Mouse (Mus musculus): ENCODE data around the gene Coa3. TPM values are rescaled to one million over a fixed set of nuclear protein-coding genes. Genes with fewer than 3 reads are reported as not detected.

Gene Coa3
- polyA plus RNA-seq, 1 experiment = 245 TPM

DNA sequence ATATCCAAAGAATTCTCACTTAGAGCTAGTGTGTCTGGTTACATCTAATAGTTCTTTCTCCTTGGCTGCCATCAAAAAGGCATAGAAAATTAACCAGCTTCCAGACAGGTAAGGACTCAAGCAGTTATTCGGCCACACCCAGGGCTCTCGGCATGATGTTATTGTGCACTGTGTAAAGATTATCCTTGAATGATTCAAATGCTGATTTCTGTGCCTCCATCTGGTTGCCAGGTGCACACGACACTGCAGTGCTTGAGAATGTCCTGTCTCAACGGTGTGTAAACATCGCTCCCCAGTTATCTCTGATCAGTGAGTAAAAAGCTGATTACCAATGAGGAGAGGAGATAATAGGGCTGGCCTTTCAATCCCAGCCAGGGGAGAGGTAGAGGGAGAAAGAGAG, 28.8 kb upstream of the Coa3 start:
- Histone ChIP-seq H3K27me3 (ENCODE audit: control insufficient read depth, insufficient read depth, low read length) (no peaks in the 10 kb centered on the region), H3K4me3 (ENCODE audit: control insufficient read depth, insufficient read depth, low read length) (no peak overlapping the region), H3K27ac (ENCODE audit: control insufficient read depth, insufficient read depth, low read length) (no peak overlapping the region), H3K36me3 (ENCODE audit: control insufficient read depth, insufficient read depth, low read length) (no peaks in the 10 kb centered on the region), H3K4me1 (replicated peaks; ENCODE audit: control insufficient read depth, insufficient read depth, low read length) (no peaks in the 10 kb centered on the region)
- TF ChIP-seq CTCF (IDR thresholded peaks at IDR 0.05; ENCODE audit: borderline replicate concordance, control insufficient read depth, extremely low read depth, insufficient read depth, low read length, poor library complexity) (no peak), POLR2A (IDR thresholded peaks at IDR 0.05; ENCODE audit: control insufficient read depth, extremely low read depth, insufficient read depth, low read length, poor library complexity) (no peak)
- no peak for DNase-seq
- whole genome bisulfite sequencing = 59% methylated on average over 5 of the region's 5 CpGs

DNA sequence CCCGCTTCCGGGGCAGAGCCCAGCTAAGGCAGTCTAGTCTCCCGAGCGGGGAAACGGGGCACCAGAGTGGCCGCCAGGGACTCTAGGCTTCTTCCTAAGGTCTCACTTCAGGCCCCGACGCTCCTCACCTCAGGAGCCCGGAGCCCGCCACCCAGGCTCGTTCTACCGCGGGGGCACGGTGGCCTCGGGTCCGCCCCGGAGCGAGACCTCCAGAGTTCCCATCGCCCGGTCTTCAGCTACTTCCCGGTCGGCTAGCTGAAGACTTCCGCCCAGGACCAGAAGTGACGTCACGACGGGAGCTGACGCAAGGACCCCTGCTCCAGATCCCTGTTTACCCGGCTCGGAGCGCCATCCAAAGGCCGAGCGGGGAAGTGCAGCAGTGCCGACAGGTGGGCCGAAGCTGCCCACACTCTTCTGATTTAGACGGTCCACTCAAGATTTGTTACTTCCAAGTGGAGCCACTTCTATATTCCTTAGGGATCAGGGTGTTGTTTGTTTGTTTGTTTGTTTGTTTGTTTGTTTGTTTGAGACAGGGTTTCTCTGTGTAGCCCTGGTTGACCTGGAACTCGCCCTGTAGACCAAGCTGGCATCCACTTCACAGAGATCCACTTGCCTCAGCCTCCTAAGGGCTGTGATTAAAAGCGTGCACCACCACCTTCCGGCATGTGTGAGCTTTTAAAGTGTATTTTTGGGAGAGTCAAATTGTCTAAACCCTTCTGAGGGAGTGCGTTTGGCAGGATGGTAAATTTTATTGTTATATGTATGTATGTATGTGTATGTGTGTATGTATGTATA, 23.3 kb upstream of the Coa3 start, which contains the start of gene Becn1:
Becn1 (minus strand) TSS at position 283 of the 795 bp plus-strand sequence.
- Histone ChIP-seq H3K4me3 (ENCODE audit: control insufficient read depth, insufficient read depth, low read length) (peak within 1 kb of the TSS; percentile 95), H3K27me3 (ENCODE audit: control insufficient read depth, insufficient read depth, low read length) (no peaks in the 10 kb centered on the region), H3K27ac (ENCODE audit: control insufficient read depth, insufficient read depth, low read length) (no peak within 1 kb of the TSS), H3K4me1 (replicated peaks; ENCODE audit: control insufficient read depth, insufficient read depth, low read length) (peaks cover 10% of the 10 kb centered on the region), H3K36me3 (ENCODE audit: control insufficient read depth, insufficient read depth, low read length) (peaks cover 17% of the 10 kb centered on the region)
- DNase-seq = peak; percentile 93
- TF ChIP-seq CTCF (IDR thresholded peaks at IDR 0.05; ENCODE audit: borderline replicate concordance, control insufficient read depth, extremely low read depth, insufficient read depth, low read length, poor library complexity) (peak; percentile 91), POLR2A (IDR thresholded peaks at IDR 0.05; ENCODE audit: control insufficient read depth, extremely low read depth, insufficient read depth, low read length, poor library complexity) (peak; percentile 61; the same call in 1 of the 2 replicates)
- WGBS = 8% methylated on average over 39 of the region's 39 CpGs

DNA sequence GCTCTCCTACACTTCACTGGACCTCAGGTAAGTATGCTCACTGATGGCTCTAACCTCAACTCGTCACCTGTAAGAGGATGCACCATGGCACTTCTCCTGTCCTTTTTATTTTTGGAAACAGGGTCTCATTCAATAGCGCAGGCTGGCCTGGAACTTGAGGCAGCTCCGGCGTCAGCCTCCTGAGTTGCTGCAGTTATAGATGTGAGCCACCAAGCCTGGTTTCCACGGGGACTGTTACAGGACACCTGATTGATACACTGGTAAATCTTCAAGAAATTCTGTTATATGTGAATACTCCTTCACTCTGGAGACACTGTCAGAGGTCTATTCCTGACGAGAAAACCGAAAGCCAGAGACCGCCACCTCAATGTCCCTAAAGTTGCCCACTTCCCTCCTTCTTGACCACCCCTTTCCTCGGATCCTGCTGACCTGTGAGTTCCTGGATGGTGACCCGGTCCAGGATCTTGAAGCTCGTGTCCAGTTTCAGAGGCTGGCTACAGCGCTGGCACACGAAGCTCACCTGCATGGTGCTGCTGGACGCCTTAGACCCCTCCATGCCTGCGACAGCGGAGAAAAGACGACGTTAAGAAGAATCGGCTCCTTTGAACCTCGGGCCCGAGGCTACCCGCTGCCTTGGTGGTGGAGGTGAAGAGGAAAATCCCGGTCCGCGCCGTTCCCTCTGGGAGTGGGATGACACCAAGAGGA, 22.5 kb upstream of the Coa3 start:
- H3K27ac ChIP-seq (ENCODE audit: control insufficient read depth, insufficient read depth, low read length) = no peak overlapping the region
- 9% methylated on average over 26 of the region's 26 CpGs for WGBS
- peak overlapping the region; percentile 95 for H3K4me3 ChIP-seq (ENCODE audit: control insufficient read depth, insufficient read depth, low read length)
- no peaks in the 10 kb centered on the region for H3K27me3 ChIP-seq (ENCODE audit: control insufficient read depth, insufficient read depth, low read length)
- no peak for DNase-seq
- peaks cover 10% of the 10 kb centered on the region for H3K4me1 ChIP-seq (replicated peaks; ENCODE audit: control insufficient read depth, insufficient read depth, low read length)
- peaks cover 17% of the 10 kb centered on the region for H3K36me3 ChIP-seq (ENCODE audit: control insufficient read depth, insufficient read depth, low read length)
- no peak for TF ChIP-seq CTCF (IDR thresholded peaks at IDR 0.05; ENCODE audit: borderline replicate concordance, control insufficient read depth, extremely low read depth, insufficient read depth, low read length, poor library complexity)
- no peak for TF ChIP-seq POLR2A (IDR thresholded peaks at IDR 0.05; ENCODE audit: control insufficient read depth, extremely low read depth, insufficient read depth, low read length, poor library complexity)

DNA sequence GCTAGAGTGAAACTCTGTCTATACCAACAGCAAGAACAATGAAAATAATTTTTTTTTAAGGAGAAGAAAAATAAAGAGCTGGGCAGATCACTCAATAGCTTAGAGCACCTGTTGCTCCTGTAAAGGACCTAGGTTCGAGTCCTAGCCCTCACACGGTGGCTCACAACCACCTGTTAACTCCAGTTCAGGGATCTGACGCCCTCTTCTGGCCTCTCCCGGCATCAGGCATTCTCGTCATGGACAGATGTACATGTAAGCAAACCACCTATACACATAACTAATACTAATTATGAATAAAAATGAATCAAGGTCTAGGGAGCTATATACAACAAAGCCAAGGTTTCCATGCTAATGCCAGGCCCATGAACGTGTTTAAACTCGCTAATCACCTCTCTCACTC, 22.0 kb upstream of the Coa3 start:
- H3K27ac ChIP-seq (ENCODE audit: control insufficient read depth, insufficient read depth, low read length) = no peak overlapping the region
- no peaks in the 10 kb centered on the region for H3K27me3 ChIP-seq (ENCODE audit: control insufficient read depth, insufficient read depth, low read length)
- DNase-seq = no peak
- H3K4me1 ChIP-seq (replicated peaks; ENCODE audit: control insufficient read depth, insufficient read depth, low read length) = peaks cover 10% of the 10 kb centered on the region
- WGBS = 66% methylated on average over 7 of the region's 7 CpGs
- TF ChIP-seq CTCF (IDR thresholded peaks at IDR 0.05; ENCODE audit: borderline replicate concordance, control insufficient read depth, extremely low read depth, insufficient read depth, low read length, poor library complexity) = no peak
- no peak for TF ChIP-seq POLR2A (IDR thresholded peaks at IDR 0.05; ENCODE audit: control insufficient read depth, extremely low read depth, insufficient read depth, low read length, poor library complexity)
- peaks cover 22% of the 10 kb centered on the region for H3K36me3 ChIP-seq (ENCODE audit: control insufficient read depth, insufficient read depth, low read length)
- no peak overlapping the region for H3K4me3 ChIP-seq (ENCODE audit: control insufficient read depth, insufficient read depth, low read length)

DNA sequence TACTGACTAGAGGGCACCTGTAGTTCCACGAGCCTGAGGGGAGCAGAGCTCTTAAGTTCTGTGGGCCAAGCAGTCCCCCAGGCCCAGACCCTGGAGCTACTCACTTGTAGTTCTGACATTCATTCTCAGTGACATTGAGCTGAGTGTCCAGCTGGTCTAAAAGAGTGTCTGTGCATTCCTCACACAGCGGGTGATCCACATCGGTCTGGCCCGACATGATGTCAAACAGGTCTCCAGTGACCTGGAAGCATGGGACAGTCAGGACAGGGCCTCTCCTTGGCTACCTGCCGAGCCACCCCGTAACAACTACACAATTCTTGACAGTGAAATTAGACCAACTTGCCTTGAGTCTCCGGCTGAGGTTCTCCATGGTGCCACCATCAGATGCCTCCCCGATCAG, 16.3 kb upstream of the Coa3 start:
- Histone ChIP-seq H3K4me1 (replicated peaks; ENCODE audit: control insufficient read depth, insufficient read depth, low read length) (no peaks in the 10 kb centered on the region), H3K27me3 (ENCODE audit: control insufficient read depth, insufficient read depth, low read length) (no peaks in the 10 kb centered on the region), H3K36me3 (ENCODE audit: control insufficient read depth, insufficient read depth, low read length) (peaks cover 72% of the 10 kb centered on the region), H3K4me3 (ENCODE audit: control insufficient read depth, insufficient read depth, low read length) (no peak overlapping the region), H3K27ac (ENCODE audit: control insufficient read depth, insufficient read depth, low read length) (no peak overlapping the region)
- TF ChIP-seq CTCF (IDR thresholded peaks at IDR 0.05; ENCODE audit: borderline replicate concordance, control insufficient read depth, extremely low read depth, insufficient read depth, low read length, poor library complexity) = no peak
- no peak for TF ChIP-seq POLR2A (IDR thresholded peaks at IDR 0.05; ENCODE audit: control insufficient read depth, extremely low read depth, insufficient read depth, low read length, poor library complexity)
- WGBS = 98% methylated on average over 8 of the region's 8 CpGs
- DNase-seq = no peak

DNA sequence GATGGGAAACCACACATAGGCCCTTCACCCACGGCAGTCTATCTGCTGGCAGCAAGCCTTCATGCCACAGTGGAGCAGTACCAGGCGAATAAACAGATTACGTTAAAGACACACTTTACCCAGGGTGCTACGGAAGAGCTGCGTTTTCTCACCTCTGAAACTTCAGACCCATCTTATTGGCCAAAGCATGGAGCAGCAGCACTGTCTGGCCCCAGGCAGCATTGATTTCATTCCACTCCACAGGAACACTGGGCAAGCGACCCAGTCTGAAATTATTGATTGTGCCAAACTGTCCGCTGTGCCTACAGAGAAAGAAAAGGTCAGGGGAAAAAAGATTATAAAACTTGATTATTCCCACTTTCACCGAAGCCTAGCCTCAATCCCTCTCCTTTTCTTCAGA, 12.3 kb upstream of the Coa3 start:
- no peak overlapping the region for H3K27ac ChIP-seq (ENCODE audit: control insufficient read depth, insufficient read depth, low read length)

More for the DNA sequence above, 12.3 kb upstream of the Coa3 start:
- no peak for DNase-seq
- no peaks in the 10 kb centered on the region for H3K27me3 ChIP-seq (ENCODE audit: control insufficient read depth, insufficient read depth, low read length)
- no peaks in the 10 kb centered on the region for H3K4me1 ChIP-seq (replicated peaks; ENCODE audit: control insufficient read depth, insufficient read depth, low read length)
- no peak for TF ChIP-seq CTCF (IDR thresholded peaks at IDR 0.05; ENCODE audit: borderline replicate concordance, control insufficient read depth, extremely low read depth, insufficient read depth, low read length, poor library complexity)
- TF ChIP-seq POLR2A (IDR thresholded peaks at IDR 0.05; ENCODE audit: control insufficient read depth, extremely low read depth, insufficient read depth, low read length, poor library complexity) = no peak
- WGBS = 97% methylated on average over 8 of the region's 8 CpGs
- peaks cover 82% of the 10 kb centered on the region for H3K36me3 ChIP-seq (ENCODE audit: control insufficient read depth, insufficient read depth, low read length)
- no peak overlapping the region for H3K4me3 ChIP-seq (ENCODE audit: control insufficient read depth, insufficient read depth, low read length)

Data from thymus, adult 2 months (tissue).